Mouse (Mus musculus) heart, adult 2 months (tissue): ENCODE measurements around the gene Trim33. TPM values are rescaled to one million over a fixed set of nuclear protein-coding genes. Genes with fewer than 3 reads are reported as not detected.
A peak's percentile ranks its signal among the peaks of the same experiment; 100 is the strongest.

ENCODE experiments used
- DNase-seq, 2 experiments: peaks; one replicate each; pipeline ENCODE4 v3.0.0; 2021
- H3K27ac ChIP-seq: fragments of 200-600 bp; 2 replicates; pipeline ENCODE4 v1.8.1; 2022
- H3K27me3 ChIP-seq: fragments of 200-500 bp; 2 replicates; pipeline ENCODE4 v1.6.1; 2012; ENCODE audit warnings: mild to moderate bottlenecking, low read length, inconsistent platforms, mixed read lengths; ENCODE audit not compliant: control insufficient read depth, insufficient read depth
- H3K36me3 ChIP-seq: fragments of 200-500 bp; 2 replicates; pipeline ENCODE4 v1.6.1; 2012; ENCODE audit warnings: low read length, inconsistent platforms; ENCODE audit not compliant: control insufficient read depth, insufficient read depth
- H3K4me1 ChIP-seq: fragments of 200-500 bp; 2 replicates; pipeline ENCODE4 v1.6.1; 2011; ENCODE audit warnings: low read length; ENCODE audit not compliant: control insufficient read depth, insufficient read depth
- H3K4me3 ChIP-seq: fragments of 200-600 bp; 2 replicates; pipeline ENCODE4 v1.8.1; 2022
- H3K79me2 ChIP-seq: fragments of 200-500 bp; replicated peaks from 2 replicates; pipeline ENCODE4 v1.6.1; 2012; ENCODE audit warnings: mild to moderate bottlenecking, inconsistent platforms, low read length, moderate library complexity, mixed read lengths; ENCODE audit not compliant: control insufficient read depth, insufficient read depth
- H3K9ac ChIP-seq: fragments of 200-500 bp; 2 replicates; pipeline ENCODE4 v1.6.1; 2012; ENCODE audit warnings: low read depth, mild to moderate bottlenecking, control low read depth, inconsistent platforms, low read length, mixed read lengths
- CTCF ChIP-seq: fragments of 200-600 bp; IDR thresholded peaks from 2 replicates; pipeline ENCODE4 v1.8.1; 2022; ENCODE audit warnings: antibody characterized with exemption, mild to moderate bottlenecking, moderate library complexity
- EP300 ChIP-seq: fragments of 200-500 bp; IDR thresholded peaks from 2 replicates; pipeline ENCODE4 v1.6.1; 2011; ENCODE audit warnings: low read depth, low read length, control low read depth; ENCODE audit not compliant: insufficient read depth
- POLR2A ChIP-seq: fragments of 200-500 bp; IDR thresholded peaks from 2 replicates; pipeline ENCODE4 v1.6.1; 2011; ENCODE audit warnings: mild to moderate bottlenecking, low read depth, low read length, control low read depth; ENCODE audit not compliant: insufficient read depth
- WGBS: fragments of 180-500 bp; shearing (Covaris S2); methylation state at CpG from one replicate; pipeline ENCODE4 v1.1.7; 2018; 5-methylcytosine and 5-hydroxymethylcytosine counted together
- intact Hi-C: fragments of 180-260 bp; cut with DNase I; formaldehyde crosslinking; loops from one replicate; pipeline ENCODE4 v1.15.1; 2025
- polyA plus RNA-seq: library from polyadenylated mRNA; depleted of rRNA; stranded (reverse); fragments of >200 nt; gene quantifications from 2 replicates; pipeline ENCODE4 v1.2.3, GENCODE M21; 2012
- total RNA-seq, 2 experiments: library from RNA; stranded (reverse); gene quantifications; 2 replicates each; pipeline ENCODE4 v1.2.3; 2021

Gene Trim33
- total and polyA plus RNA-seq, 3 experiments = 4.6 to 14.4 (median 13.5) TPM

DNA sequence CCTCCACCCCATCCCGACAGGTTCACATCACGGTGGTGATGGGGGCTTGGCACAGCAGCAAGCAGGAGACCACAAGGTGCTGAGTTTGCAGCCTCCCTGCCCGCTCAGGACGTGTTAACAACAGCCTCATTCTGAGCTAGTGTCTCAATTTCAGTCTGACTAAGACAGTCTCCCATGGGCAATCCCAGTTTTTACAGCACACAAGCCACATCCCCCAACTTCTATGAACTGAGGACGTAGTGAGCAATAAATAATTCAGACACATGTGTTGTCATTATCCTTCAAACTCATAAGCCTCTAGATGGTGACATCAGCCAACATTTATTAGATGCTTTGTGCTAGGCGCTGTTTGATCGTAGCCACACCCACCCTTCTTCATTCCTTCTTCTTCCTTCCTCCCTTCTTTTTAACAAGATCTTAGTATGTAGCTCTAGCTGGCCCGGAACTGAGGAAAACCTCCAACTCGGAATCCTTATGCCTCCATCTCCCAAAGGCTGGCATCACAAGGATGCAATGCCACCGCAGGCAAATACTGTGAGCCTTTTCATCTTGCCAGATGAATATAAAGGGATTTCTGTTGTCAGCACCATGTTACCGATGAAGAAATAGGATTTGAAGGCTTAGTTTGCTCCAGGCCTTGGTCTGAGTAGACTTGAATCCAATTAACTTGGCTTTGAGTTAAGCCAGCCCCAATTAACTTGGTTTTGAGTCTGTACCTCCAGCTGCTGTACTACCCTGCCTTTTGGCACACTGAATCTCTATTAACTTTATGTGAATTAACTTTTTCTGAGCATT, 88.3 kb downstream of the Trim33 start:
- Histone ChIP-seq H3K27ac (no peak overlapping the region), H3K79me2 (no peaks in the 10 kb centered on the region), H3K36me3 (no peaks in the 10 kb centered on the region), H3K4me1 (no peaks in the 10 kb centered on the region), H3K4me3 (no peak overlapping the region), H3K27me3 (no peaks in the 10 kb centered on the region), H3K9ac (no peak overlapping the region)
- intact Hi-C loops = no loop called here
- WGBS = 78% methylated on average over 11 of the region's 11 CpGs
- no peak for TF ChIP-seq CTCF
- TF ChIP-seq POLR2A = no peak
- no peak for TF ChIP-seq EP300
- DNase-seq = no peak

DNA sequence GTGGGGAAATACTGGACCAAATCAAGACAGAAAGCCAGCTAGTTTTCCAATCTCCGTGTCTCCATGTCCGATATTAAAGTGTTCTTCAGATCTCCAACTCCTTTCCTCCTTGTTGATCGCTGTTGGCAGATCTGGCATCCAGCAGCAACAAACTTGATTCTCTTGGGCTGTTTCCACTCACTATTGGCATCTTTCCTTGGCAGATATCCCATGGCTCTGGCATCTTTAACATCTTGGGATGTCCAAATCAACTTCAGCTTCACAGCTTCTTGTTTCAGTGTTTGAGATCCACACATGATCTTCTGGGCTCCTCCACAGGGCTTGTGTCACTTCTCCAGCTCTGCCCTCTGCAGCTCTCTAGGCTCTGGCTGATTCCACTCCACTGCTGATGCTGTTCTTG, 89.6 kb downstream of the Trim33 start:
- 83% methylated on average over 3 of the region's 3 CpGs for WGBS
- DNase-seq = no peak
- TF ChIP-seq POLR2A = no peak
- TF ChIP-seq CTCF = no peak
- no peak for TF ChIP-seq EP300
- H3K36me3 ChIP-seq = no peaks in the 10 kb centered on the region
- no peak overlapping the region for H3K27ac ChIP-seq
- intact Hi-C loops = no loop called here
- H3K27me3 ChIP-seq = no peaks in the 10 kb centered on the region
- H3K79me2 ChIP-seq = no peaks in the 10 kb centered on the region
- H3K4me3 ChIP-seq = no peak overlapping the region
- no peak overlapping the region for H3K9ac ChIP-seq
- no peaks in the 10 kb centered on the region for H3K4me1 ChIP-seq

- H3K4me3 ChIP-seq = no peak overlapping the region
- intact Hi-C loops = loop anchor here (10.0 kb wide), 1 partner anchor 149 kb away; no protein-coding TSS in a partner anchor
- H3K27me3 ChIP-seq = no peaks in the 10 kb centered on the region
- whole genome bisulfite sequencing = 29% methylated on average over 8 of the region's 8 CpGs
- H3K4me1 ChIP-seq = no peaks in the 10 kb centered on the region
- H3K9ac ChIP-seq = no peak overlapping the region
- TF ChIP-seq POLR2A (no peak), CTCF (peak; percentile 85), EP300 (no peak)
- no peak overlapping the region for H3K27ac ChIP-seq
- no peaks in the 10 kb centered on the region for H3K36me3 ChIP-seq
- peak; percentile 39 to 52 for DNase-seq
- H3K79me2 ChIP-seq = no peaks in the 10 kb centered on the region
Observed at GRCm38 (mm10) chr3:103374028-103374427, 94.9 kb downstream of the Trim33 start.

GRCm38 (mm10) chr3:103375181-103375855, 96.2 kb downstream of the Trim33 start:
- WGBS = 58% methylated on average over 14 of the region's 14 CpGs
- Histone ChIP-seq H3K27me3 (no peaks in the 10 kb centered on the region), H3K9ac (no peak overlapping the region), H3K4me1 (no peaks in the 10 kb centered on the region), H3K4me3 (no peak overlapping the region), H3K27ac (no peak overlapping the region), H3K79me2 (no peaks in the 10 kb centered on the region), H3K36me3 (no peaks in the 10 kb centered on the region)
- no peak for TF ChIP-seq CTCF
- no peak for TF ChIP-seq POLR2A
- no peak for TF ChIP-seq EP300
- no peak for DNase-seq
- intact Hi-C loops = loop anchor here (10.0 kb wide), 1 partner anchor 151 kb away; no protein-coding TSS in a partner anchor

GRCm38 (mm10) chr3:103378018-103378417, 98.9 kb downstream of the Trim33 start:
- no peak for DNase-seq
- intact Hi-C loops = loop anchor here (10.0 kb wide), 1 partner anchor 153 kb away; no protein-coding TSS in a partner anchor

DNA sequence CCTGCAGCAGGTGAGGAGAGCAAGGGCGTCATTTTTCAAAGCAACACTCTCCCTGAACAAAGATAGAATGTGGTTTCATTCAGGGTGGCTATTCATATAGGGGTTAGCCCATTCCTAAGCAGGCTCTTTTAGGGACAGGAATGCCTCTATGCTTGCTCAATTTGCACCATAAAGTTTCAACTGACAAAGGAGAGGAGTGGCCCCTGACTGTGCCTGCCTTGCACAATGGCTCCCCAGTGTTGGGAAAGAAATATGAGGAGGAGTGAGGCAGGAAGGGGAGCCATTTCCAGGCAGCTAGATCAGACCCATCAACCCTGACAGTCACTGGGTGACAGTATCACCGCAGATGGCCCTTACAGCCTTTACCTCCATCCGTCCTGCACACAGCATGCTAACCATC, 100.3 kb downstream of the Trim33 start:
- no peaks in the 10 kb centered on the region for H3K27me3 ChIP-seq
- no peaks in the 10 kb centered on the region for H3K4me1 ChIP-seq
- H3K9ac ChIP-seq = no peak overlapping the region
- 83% methylated on average over 3 of the region's 3 CpGs for WGBS
- H3K4me3 ChIP-seq = no peak overlapping the region
- H3K27ac ChIP-seq = no peak overlapping the region
- no peak for DNase-seq
- no peaks in the 10 kb centered on the region for H3K36me3 ChIP-seq
- no peak for TF ChIP-seq EP300
- TF ChIP-seq POLR2A = no peak
- no peak for TF ChIP-seq CTCF
- intact Hi-C loops = loop anchor here (10.0 kb wide), 1 partner anchor 155 kb away; no protein-coding TSS in a partner anchor
- H3K79me2 ChIP-seq = no peaks in the 10 kb centered on the region

More at GRCm38 (mm10) chr3:103378018-103378417, 98.9 kb downstream of the Trim33 start:
- TF ChIP-seq EP300 = no peak
- no peak for TF ChIP-seq CTCF
- TF ChIP-seq POLR2A = no peak
- H3K27ac ChIP-seq = no peak overlapping the region
- H3K4me1 ChIP-seq = no peaks in the 10 kb centered on the region
- no peaks in the 10 kb centered on the region for H3K36me3 ChIP-seq
- H3K79me2 ChIP-seq = no peaks in the 10 kb centered on the region
- H3K9ac ChIP-seq = no peak overlapping the region
- H3K27me3 ChIP-seq = no peaks in the 10 kb centered on the region
- H3K4me3 ChIP-seq = no peak overlapping the region
